Mouse (Mus musculus) embryonic facial prominence, embryonic 11.5 days (tissue): Measurements from ENCODE around the gene Pola2. TPM values are rescaled to one million over a fixed set of nuclear protein-coding genes. Genes with fewer than 3 reads are reported as not detected.

ENCODE experiments used
- ATAC-seq: fragments of 200-750 bp; cut with Nextera tagmentation; replicated peaks from 2 replicates; pipeline ENCODE4 v1.8.0; 2017; ENCODE audit warnings: low read depth; ENCODE audit not compliant: insufficient number of reproducible peaks, low FRiP score, low TSS enrichment
- DNase-seq: peaks from one replicate; pipeline ENCODE4 v3.0.0-alpha.2; 2015; ENCODE audit warnings: low spot score
- H3K27ac ChIP-seq: fragments of 300-500 bp; sonication (generic); replicated peaks from 2 replicates; pipeline ENCODE4 v1.5.1; 2014; ENCODE audit warnings: mild to moderate bottlenecking, low read depth, low read length, control low read depth
- H3K27me3 ChIP-seq: fragments of 300-500 bp; sonication (generic); 2 replicates; pipeline ENCODE4 v1.6.1; 2014; ENCODE audit warnings: mild to moderate bottlenecking, low read length, moderate library complexity, mixed read lengths; ENCODE audit not compliant: control insufficient read depth, insufficient read depth
- H3K36me3 ChIP-seq: fragments of 300-500 bp; sonication (generic); replicated peaks from 2 replicates; pipeline ENCODE4 v1.6.1; 2014; ENCODE audit warnings: low read depth, mild to moderate bottlenecking, low read length, moderate library complexity, mixed read lengths; ENCODE audit not compliant: control insufficient read depth, insufficient read depth
- H3K4me1 ChIP-seq: fragments of 300-500 bp; sonication (generic); 2 replicates; pipeline ENCODE4 v1.6.1; 2014; ENCODE audit warnings: low read length, mixed read lengths; ENCODE audit not compliant: control insufficient read depth, insufficient read depth
- H3K4me2 ChIP-seq: fragments of 300-500 bp; sonication (generic); 2 replicates; pipeline ENCODE4 v1.6.1; 2014; ENCODE audit warnings: low read depth, mild to moderate bottlenecking, control low read depth, low read length, moderate library complexity
- H3K4me3 ChIP-seq: fragments of 300-500 bp; sonication (generic); 2 replicates; pipeline ENCODE4 v1.5.1; 2014; ENCODE audit warnings: low read depth, low read length, control low read depth
- H3K9ac ChIP-seq: fragments of 300-500 bp; sonication (generic); replicated peaks from 2 replicates; pipeline ENCODE4 v1.6.1; 2014; ENCODE audit warnings: mild to moderate bottlenecking, control low read depth, low read length
- H3K9me3 ChIP-seq: fragments of 300-500 bp; sonication (generic); replicated peaks from 2 replicates; pipeline ENCODE4 v1.6.1; 2016; ENCODE audit warnings: mild to moderate bottlenecking, low read length, inconsistent platforms, mixed read lengths; ENCODE audit not compliant: control insufficient read depth
- WGBS: fragments of 180-500 bp; shearing (Covaris S2); extraction: QIAGEN DNeasy Blood & Tissue Kit; methylation state at CpG from one replicate; pipeline ENCODE4 v1.1.7; 2014; 5-methylcytosine and 5-hydroxymethylcytosine counted together
- polyA plus RNA-seq: library from polyadenylated mRNA; unstranded; fragments of >200 nt; fragmentation: Nextera tagmentation; extraction: Ambion mirVana; gene quantifications from 2 replicates; pipeline ENCODE4 v1.2.1, GENCODE M21; 2014

The Pola2 gene
- polyA plus RNA-seq, 1 experiment from 2014 or later: 97.6 TPM

DNA sequence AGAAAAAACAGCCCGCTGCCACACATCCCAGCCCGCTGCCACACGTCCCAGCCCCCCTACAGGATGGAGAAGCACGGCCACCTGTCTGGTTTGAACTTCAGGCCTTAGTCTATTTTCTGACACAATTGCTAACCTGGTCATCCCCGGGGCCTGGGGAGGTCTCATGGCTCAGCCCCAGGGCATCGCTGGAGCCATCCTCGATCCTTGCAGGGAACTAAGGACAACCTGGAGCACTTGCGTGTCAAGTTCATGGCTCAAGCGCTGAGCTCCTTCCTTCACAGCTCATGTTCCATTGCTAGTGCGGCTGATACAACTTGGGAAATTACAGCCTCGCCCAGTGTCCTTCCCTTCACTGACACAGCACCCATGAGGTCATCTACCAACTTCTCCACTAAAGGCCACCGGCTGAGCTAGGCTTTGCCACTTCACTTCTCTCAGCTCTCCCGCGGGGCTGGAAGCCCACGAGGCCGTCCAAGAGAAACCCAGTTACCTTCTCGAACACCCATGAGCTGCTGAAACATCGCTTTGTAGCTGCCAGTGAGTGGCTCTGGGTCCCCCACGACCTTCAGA lies 10.7 kb downstream of the Pola2 start:
- DNase-seq (no peak), ATAC-seq (no peak)
- H3K9me3 ChIP-seq: no peaks in the 10 kb centered on the region
- no peaks in the 10 kb centered on the region for H3K4me1 ChIP-seq
- no peak overlapping the region for H3K4me3 ChIP-seq
- no peak overlapping the region for H3K4me2 ChIP-seq
- no peaks in the 10 kb centered on the region for H3K27me3 ChIP-seq
- no peak overlapping the region for H3K27ac ChIP-seq
- 91% methylated on average over 19 of the region's 19 CpGs for WGBS
- H3K9ac ChIP-seq: no peak overlapping the region
- no peaks in the 10 kb centered on the region; the same call in 1 of the 2 replicates for H3K36me3 ChIP-seq

- 58% methylated on average over 13 of the region's 13 CpGs for WGBS
- no peak for ATAC-seq
- H3K27me3 ChIP-seq: no peaks in the 10 kb centered on the region
- no peaks in the 10 kb centered on the region; the same call in 1 of the 2 replicates for H3K36me3 ChIP-seq
- H3K4me2 ChIP-seq: no peak overlapping the region
- H3K4me1 ChIP-seq: no peaks in the 10 kb centered on the region
- H3K4me3 ChIP-seq: no peak overlapping the region
- DNase-seq: peak; percentile 72
- H3K27ac ChIP-seq: peak overlapping the region; percentile 49; the same call in 1 of the 2 replicates
- H3K9ac ChIP-seq: no peak overlapping the region
- no peaks in the 10 kb centered on the region for H3K9me3 ChIP-seq
These were observed 11.8 kb downstream of the Pola2 start for GRCm38 (mm10) chr19:5952071-5952691.

GRCm38 (mm10) chr19:5951631-5952030 lies 12.4 kb downstream of the Pola2 start:
- no peaks in the 10 kb centered on the region for H3K4me1 ChIP-seq
- H3K9ac ChIP-seq: no peak overlapping the region
- 90% methylated on average over 16 of the region's 16 CpGs for WGBS
- H3K4me3 ChIP-seq: no peak overlapping the region
- H3K36me3 ChIP-seq: no peaks in the 10 kb centered on the region; the same call in 1 of the 2 replicates
- no peak overlapping the region for H3K4me2 ChIP-seq
- DNase-seq (no peak), ATAC-seq (no peak)
- no peak overlapping the region for H3K27ac ChIP-seq
- no peaks in the 10 kb centered on the region for H3K27me3 ChIP-seq
- no peaks in the 10 kb centered on the region for H3K9me3 ChIP-seq

DNA sequence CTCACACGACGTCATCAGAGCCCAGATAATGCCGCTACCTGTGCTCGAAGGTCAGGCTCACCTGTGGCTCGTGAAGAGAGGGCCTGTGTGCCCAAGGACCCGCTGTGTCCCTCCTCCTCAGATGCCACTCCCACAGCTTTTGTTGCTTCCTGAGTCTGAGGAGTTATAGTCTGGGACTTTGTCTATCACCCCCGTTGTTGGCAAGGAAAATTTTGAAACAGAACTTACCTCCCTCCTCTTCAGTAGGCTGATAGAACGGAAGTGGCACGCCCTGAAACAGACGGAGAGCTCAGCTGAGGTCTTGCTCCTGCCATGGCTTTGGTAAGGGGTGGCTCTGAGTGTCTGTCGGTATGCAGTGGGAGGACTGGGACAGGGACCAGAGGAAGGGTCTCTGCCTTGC lies 13.8 kb downstream of the Pola2 start:
- H3K4me3 ChIP-seq: no peak overlapping the region
- DNase-seq (no peak), ATAC-seq (no peak)
- H3K27ac ChIP-seq: no peak overlapping the region
- no peaks in the 10 kb centered on the region for H3K27me3 ChIP-seq
- H3K9me3 ChIP-seq: no peaks in the 10 kb centered on the region
- H3K9ac ChIP-seq: no peak overlapping the region
- no peaks in the 10 kb centered on the region; the same call in 1 of the 2 replicates for H3K36me3 ChIP-seq
- H3K4me1 ChIP-seq: no peaks in the 10 kb centered on the region
- 95% methylated on average over 11 of the region's 11 CpGs for WGBS
- no peak overlapping the region for H3K4me2 ChIP-seq

DNA sequence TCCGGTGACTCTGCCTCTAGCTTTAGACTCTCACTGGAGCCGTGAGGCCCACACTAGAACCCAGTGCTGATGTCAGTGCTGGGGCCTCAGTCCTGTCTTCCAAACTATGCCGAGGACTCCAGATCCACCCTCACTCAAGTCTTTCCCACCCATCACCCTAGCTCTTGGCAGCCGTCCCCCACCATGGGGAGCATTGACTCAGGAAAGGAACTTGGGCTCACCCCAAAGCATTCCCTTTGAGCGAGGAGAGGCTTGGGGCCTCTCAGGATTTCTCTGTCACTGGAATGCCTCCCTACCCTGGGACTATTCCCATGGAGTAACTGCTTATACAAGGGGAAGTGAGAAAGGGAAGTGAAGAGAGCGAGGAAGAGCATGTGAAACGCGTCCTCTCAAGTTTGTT lies 18.1 kb downstream of the Pola2 start:
- Histone ChIP-seq H3K36me3 (no peaks in the 10 kb centered on the region; the same call in 1 of the 2 replicates), H3K4me1 (no peaks in the 10 kb centered on the region), H3K27ac (no peak overlapping the region), H3K9me3 (no peaks in the 10 kb centered on the region), H3K9ac (no peak overlapping the region), H3K4me2 (no peak overlapping the region), H3K27me3 (no peaks in the 10 kb centered on the region), H3K4me3 (no peak overlapping the region)
- ATAC-seq: no peak
- WGBS: 87% methylated on average over 8 of the region's 8 CpGs
- DNase-seq: no peak

DNA sequence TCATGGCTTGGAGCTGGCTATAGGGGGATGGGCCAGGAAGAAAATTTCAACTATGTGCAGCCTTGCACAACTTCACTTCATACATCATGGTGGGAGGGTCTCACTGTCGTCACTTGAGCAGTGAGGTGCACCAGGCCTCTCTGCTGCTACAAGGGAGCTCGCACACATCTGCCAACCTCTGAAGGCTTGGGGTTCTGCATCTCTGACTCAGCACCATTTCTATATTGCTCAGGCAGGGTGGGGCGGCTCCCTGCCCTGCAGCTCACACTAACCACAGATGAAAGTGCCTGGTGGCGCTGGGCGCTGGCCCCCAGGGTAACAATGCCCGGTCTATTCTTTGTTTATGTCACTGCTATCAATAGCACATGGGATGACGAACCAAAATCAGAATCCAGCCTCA lies 19.0 kb downstream of the Pola2 start:
- ATAC-seq: no peak
- H3K27me3 ChIP-seq: no peaks in the 10 kb centered on the region
- H3K9me3 ChIP-seq: no peaks in the 10 kb centered on the region
- H3K9ac ChIP-seq: no peak overlapping the region
- no peaks in the 10 kb centered on the region; the same call in none of the 2 replicates for H3K36me3 ChIP-seq
- H3K4me3 ChIP-seq: no peak overlapping the region
- no peak overlapping the region for H3K4me2 ChIP-seq
- no peaks in the 10 kb centered on the region for H3K4me1 ChIP-seq
- DNase-seq: no peak
- no peak overlapping the region for H3K27ac ChIP-seq
- 85% methylated on average over 7 of the region's 7 CpGs for WGBS

DNA sequence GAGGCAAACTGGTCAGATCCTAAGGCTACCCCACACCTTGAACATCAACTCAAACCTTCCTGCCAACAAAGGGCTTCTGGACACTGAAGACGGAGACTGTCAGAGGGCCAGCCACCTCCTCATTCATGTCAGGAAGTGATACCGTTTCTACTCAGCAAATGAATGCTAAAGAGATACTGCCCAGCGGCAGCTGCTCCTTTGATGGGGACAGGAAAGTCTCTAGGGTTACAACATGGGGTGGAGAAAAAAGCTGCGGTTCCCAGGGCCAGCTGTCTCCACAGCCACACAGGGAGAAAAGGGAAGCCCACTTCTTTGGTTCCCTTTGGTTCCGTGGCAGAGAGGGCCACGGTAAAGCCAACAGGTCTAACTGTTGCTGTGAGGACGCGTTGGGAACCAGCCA lies 19.9 kb downstream of the Pola2 start:
- no peaks in the 10 kb centered on the region; the same call in none of the 2 replicates for H3K36me3 ChIP-seq
- no peak overlapping the region for H3K4me3 ChIP-seq
- H3K27me3 ChIP-seq: no peaks in the 10 kb centered on the region
- H3K9ac ChIP-seq: no peak overlapping the region
- WGBS: 77% methylated on average over 8 of the region's 8 CpGs
- DNase-seq: no peak
- no peaks in the 10 kb centered on the region for H3K9me3 ChIP-seq
- H3K4me1 ChIP-seq: no peaks in the 10 kb centered on the region
- no peak overlapping the region for H3K4me2 ChIP-seq
- H3K27ac ChIP-seq: no peak overlapping the region
- no peak for ATAC-seq

- no peak for ATAC-seq
- 94% methylated on average over 15 of the region's 15 CpGs for WGBS
- no peak overlapping the region for H3K27ac ChIP-seq
- no peaks in the 10 kb centered on the region for H3K9me3 ChIP-seq
- H3K36me3 ChIP-seq: no peaks in the 10 kb centered on the region; the same call in none of the 2 replicates
- H3K9ac ChIP-seq: no peak overlapping the region
- DNase-seq: no peak
- H3K4me1 ChIP-seq: no peaks in the 10 kb centered on the region
- no peak overlapping the region for H3K4me3 ChIP-seq
- no peaks in the 10 kb centered on the region for H3K27me3 ChIP-seq
- H3K4me2 ChIP-seq: no peak overlapping the region
These were observed 20.6 kb downstream of the Pola2 start for GRCm38 (mm10) chr19:5943404-5943803.
